Mouse (Mus musculus) neural tube, embryonic 15.5 days (tissue): ENCODE results near the gene Lamtor2. TPM values are rescaled to one million over a fixed set of nuclear protein-coding genes. Genes with fewer than 3 reads are reported as not detected.

Experiments used
- ATAC-seq: fragments of 200-750 bp; cut with Nextera tagmentation; 2 replicates; pipeline ENCODE4 v1.8.0; 2017; ENCODE audit warnings: mild to moderate bottlenecking, moderate TSS enrichment, moderate library complexity; ENCODE audit not compliant: low FRiP score
- H3K27ac ChIP-seq: fragments of 300-500 bp; sonication (generic); replicated peaks from 2 replicates; pipeline ENCODE4 v1.5.1; 2015; ENCODE audit warnings: mild to moderate bottlenecking, inconsistent platforms
- H3K27me3 ChIP-seq: fragments of 300-500 bp; sonication (generic); replicated peaks from 2 replicates; pipeline ENCODE4 v1.6.1; 2015; ENCODE audit warnings: inconsistent platforms
- H3K36me3 ChIP-seq: fragments of 300-500 bp; sonication (generic); 2 replicates; pipeline ENCODE4 v1.6.1; 2015; ENCODE audit warnings: inconsistent platforms
- H3K4me1 ChIP-seq: fragments of 300-500 bp; sonication (generic); 2 replicates; pipeline ENCODE4 v1.6.1; 2015; ENCODE audit warnings: inconsistent platforms
- H3K4me2 ChIP-seq: fragments of 300-500 bp; sonication (generic); 2 replicates; pipeline ENCODE4 v1.6.1; 2015; ENCODE audit warnings: inconsistent platforms, mild to moderate bottlenecking, moderate library complexity
- H3K4me3 ChIP-seq: fragments of 300-500 bp; sonication (generic); replicated peaks from 2 replicates; pipeline ENCODE4 v1.5.1; 2015; ENCODE audit warnings: mild to moderate bottlenecking, inconsistent platforms
- H3K9ac ChIP-seq: fragments of 300-500 bp; sonication (generic); replicated peaks from 2 replicates; pipeline ENCODE4 v1.6.1; 2015; ENCODE audit warnings: mild to moderate bottlenecking, inconsistent platforms
- H3K9me3 ChIP-seq: fragments of 300-500 bp; sonication (generic); replicated peaks from 2 replicates; pipeline ENCODE4 v1.6.1; 2016; ENCODE audit warnings: inconsistent platforms
- WGBS: fragments of 180-500 bp; shearing (Covaris S2); methylation state at CpG from one replicate; pipeline ENCODE4 v1.1.7; 2015; ENCODE audit warnings: mixed read lengths; 5-methylcytosine and 5-hydroxymethylcytosine counted together
- polyA plus RNA-seq: library from polyadenylated mRNA; unstranded; fragments of >200 nt; fragmentation: Nextera tagmentation; extraction: Ambion mirVana; gene quantifications from 2 replicates; pipeline ENCODE4 v1.2.1, GENCODE M21; 2015

Gene Lamtor2
- polyA plus RNA-seq, 1 experiment from 2014 or later = 193 TPM

DNA sequence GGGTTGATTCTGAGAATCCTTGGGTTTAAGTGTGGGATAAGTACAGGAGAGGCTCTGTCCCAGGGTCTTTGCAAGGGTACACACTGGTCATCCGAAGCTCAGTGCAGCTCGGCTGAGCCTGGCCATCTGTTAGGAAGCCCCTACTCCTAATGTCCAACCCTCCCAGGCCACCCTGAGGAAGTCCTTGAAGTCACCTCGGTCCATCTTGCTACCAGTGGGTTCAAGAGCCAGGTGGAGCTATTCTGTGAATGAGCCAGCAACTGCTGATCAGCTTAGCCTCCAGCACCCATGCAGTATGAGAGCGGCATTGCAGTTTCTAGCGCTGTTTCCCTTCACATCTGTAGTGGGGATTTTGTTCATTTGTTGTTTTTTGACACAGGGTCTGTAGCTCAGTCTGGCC is 12.8 kb downstream of the Lamtor2 start:
- no peak overlapping the region for H3K4me2 ChIP-seq
- WGBS = 64% methylated on average over 5 of the region's 5 CpGs
- peaks cover 37% of the 10 kb centered on the region for H3K36me3 ChIP-seq
- H3K9me3 ChIP-seq = no peaks in the 10 kb centered on the region
- ATAC-seq = no peak
- no peak overlapping the region for H3K4me3 ChIP-seq
- H3K4me1 ChIP-seq = peaks cover 64% of the 10 kb centered on the region
- H3K27me3 ChIP-seq = no peaks in the 10 kb centered on the region
- no peak overlapping the region; the same call in 1 of the 2 replicates for H3K27ac ChIP-seq
- no peak overlapping the region for H3K9ac ChIP-seq

DNA sequence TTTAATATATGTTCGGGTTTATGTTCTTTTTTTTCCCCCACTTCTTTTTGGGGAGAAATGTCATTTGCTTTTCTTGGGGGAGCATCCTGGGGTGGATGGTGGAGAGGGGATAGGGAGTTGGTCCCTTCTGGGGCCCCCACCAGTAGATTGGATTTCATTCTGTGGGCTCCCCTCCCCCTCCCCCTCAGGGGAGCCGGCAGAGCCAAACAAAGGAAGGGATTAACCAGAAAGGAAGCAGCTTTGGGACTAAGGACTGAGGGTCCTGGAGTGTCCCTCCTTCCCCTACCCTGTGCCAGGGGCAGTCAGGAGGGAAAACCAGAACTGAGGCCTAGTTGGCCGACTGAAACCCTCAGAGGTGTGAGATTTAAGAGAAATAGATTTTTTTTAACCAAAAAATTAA is 13.5 kb downstream of the Lamtor2 start:
- Histone ChIP-seq H3K4me2 (no peak overlapping the region), H3K9ac (no peak overlapping the region), H3K4me3 (no peak overlapping the region), H3K36me3 (peaks cover 37% of the 10 kb centered on the region), H3K27ac (0 out of 2 replicates have a peak overlapping the region, but pooled peaks have one; percentile 45), H3K9me3 (no peaks in the 10 kb centered on the region), H3K4me1 (peaks cover 71% of the 10 kb centered on the region), H3K27me3 (no peaks in the 10 kb centered on the region)
- WGBS = 15% methylated on average over 3 of the region's 3 CpGs
- ATAC-seq = no peak

- no peak overlapping the region for H3K9ac ChIP-seq
- no peaks in the 10 kb centered on the region for H3K27me3 ChIP-seq
- peaks cover 37% of the 10 kb centered on the region for H3K36me3 ChIP-seq
- ATAC-seq = no peak
- no peak overlapping the region for H3K4me2 ChIP-seq
- peaks cover 79% of the 10 kb centered on the region for H3K4me1 ChIP-seq
- H3K4me3 ChIP-seq = 0 out of 2 replicates have a peak overlapping the region, but pooled peaks have one; percentile 3
- no peaks in the 10 kb centered on the region for H3K9me3 ChIP-seq
- 39% methylated on average over 9 of the region's 9 CpGs for WGBS
- no peak overlapping the region for H3K27ac ChIP-seq
Measured at GRCm38 (mm10) chr3:88538271-88539145, 14.4 kb downstream of the Lamtor2 start.

DNA sequence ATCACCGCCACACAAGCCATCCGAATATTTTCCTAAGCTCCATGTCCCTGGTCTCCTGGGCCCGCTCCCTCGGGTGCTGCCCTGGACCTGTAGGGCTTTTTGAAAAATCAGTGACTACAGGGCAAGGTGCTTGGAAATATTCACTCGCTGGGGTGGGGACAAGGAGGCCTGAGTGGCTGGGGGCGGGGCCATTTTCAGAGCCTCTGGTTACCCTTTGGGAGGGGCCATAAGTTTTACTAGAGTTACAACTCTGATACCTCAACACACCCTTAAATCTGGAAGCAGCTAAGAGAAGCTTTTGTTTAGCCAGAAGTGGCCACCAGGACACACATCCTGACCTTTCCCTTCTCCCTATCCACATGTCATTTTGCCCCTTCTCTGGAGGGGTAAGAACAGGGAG is 15.7 kb downstream of the Lamtor2 start:
- 78% methylated on average over 6 of the region's 6 CpGs for WGBS
- Histone ChIP-seq H3K9ac (no peak overlapping the region), H3K27me3 (no peaks in the 10 kb centered on the region), H3K4me3 (no peak overlapping the region), H3K4me1 (peaks cover 75% of the 10 kb centered on the region), H3K27ac (no peak overlapping the region), H3K4me2 (peak overlapping the region; percentile 89), H3K36me3 (peaks cover 37% of the 10 kb centered on the region), H3K9me3 (no peaks in the 10 kb centered on the region)
- ATAC-seq = no peak

DNA sequence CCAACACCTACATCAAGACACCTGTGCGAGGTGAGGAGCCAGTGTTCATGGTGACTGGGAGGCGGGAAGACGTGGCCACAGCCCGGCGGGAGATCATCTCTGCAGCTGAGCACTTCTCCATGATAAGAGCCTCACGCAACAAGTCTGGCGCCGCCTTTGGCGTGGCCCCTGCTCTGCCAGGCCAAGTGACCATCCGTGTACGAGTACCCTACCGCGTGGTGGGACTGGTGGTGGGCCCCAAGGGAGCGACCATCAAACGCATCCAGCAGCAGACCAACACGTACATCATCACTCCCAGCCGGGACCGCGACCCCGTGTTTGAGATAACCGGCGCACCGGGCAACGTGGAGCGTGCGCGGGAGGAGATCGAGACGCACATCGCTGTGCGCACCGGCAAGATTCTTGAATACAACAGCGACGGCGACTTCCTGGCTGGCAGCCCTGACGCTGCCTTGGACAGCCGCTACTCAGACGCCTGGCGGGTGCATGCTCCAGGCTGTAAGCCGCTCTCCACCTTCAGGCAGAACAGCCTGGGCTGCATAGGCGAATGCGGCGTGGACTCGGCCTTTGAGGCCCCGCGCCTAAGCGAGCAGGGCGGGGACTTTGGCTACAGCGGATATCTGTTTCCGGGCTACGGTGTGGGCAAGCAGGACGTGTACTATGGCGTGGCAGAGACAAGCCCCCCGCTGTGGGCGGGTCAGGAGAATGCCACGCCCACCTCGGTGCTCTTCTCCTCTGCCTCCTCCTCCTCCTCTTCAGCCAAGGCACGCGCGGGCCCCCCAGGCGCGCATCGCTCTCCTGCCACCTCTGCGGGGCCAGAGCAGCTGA is 16.6 kb downstream of the Lamtor2 start:
- Histone ChIP-seq H3K36me3 (peaks cover 37% of the 10 kb centered on the region), H3K4me3 (peak overlapping the region; percentile 89), H3K27me3 (no peaks in the 10 kb centered on the region), H3K4me1 (peaks cover 66% of the 10 kb centered on the region), H3K4me2 (peak overlapping the region; percentile 89), H3K27ac (peak overlapping the region; percentile 25; the same call in 1 of the 2 replicates), H3K9ac (peak overlapping the region; percentile 99), H3K9me3 (no peaks in the 10 kb centered on the region)
- 7% methylated on average over 64 of the region's 64 CpGs for WGBS
- ATAC-seq = no peak

GRCm38 (mm10) chr3:88535527-88535926 is 17.3 kb downstream of the Lamtor2 start:
- H3K36me3 ChIP-seq = peaks cover 35% of the 10 kb centered on the region
- no peak overlapping the region for H3K27ac ChIP-seq
- H3K4me2 ChIP-seq = peak overlapping the region; percentile 89
- H3K27me3 ChIP-seq = no peaks in the 10 kb centered on the region
- H3K4me3 ChIP-seq = peak overlapping the region; percentile 89
- peaks cover 67% of the 10 kb centered on the region for H3K4me1 ChIP-seq
- H3K9ac ChIP-seq = peak overlapping the region; percentile 99
- no peaks in the 10 kb centered on the region for H3K9me3 ChIP-seq
- ATAC-seq = no peak
- 48% methylated on average over 4 of the region's 4 CpGs for WGBS

GRCm38 (mm10) chr3:88535005-88535404 is 17.9 kb downstream of the Lamtor2 start:
- peak overlapping the region; percentile 99 for H3K9ac ChIP-seq
- no peak overlapping the region for H3K27ac ChIP-seq
- peak overlapping the region; percentile 89 for H3K4me2 ChIP-seq
- no peaks in the 10 kb centered on the region for H3K9me3 ChIP-seq
- H3K4me3 ChIP-seq = peak overlapping the region; percentile 89
- H3K27me3 ChIP-seq = no peaks in the 10 kb centered on the region
- WGBS = 17% methylated on average over 3 of the region's 3 CpGs
- ATAC-seq = no peak
- peaks cover 31% of the 10 kb centered on the region for H3K36me3 ChIP-seq
- H3K4me1 ChIP-seq = peaks cover 67% of the 10 kb centered on the region

GRCm38 (mm10) chr3:88533706-88534105 is 19.2 kb downstream of the Lamtor2 start:
- peaks cover 72% of the 10 kb centered on the region for H3K4me1 ChIP-seq
- H3K4me2 ChIP-seq = peak overlapping the region; percentile 89
- ATAC-seq = no peak
- no peaks in the 10 kb centered on the region for H3K27me3 ChIP-seq
- peaks cover 24% of the 10 kb centered on the region for H3K36me3 ChIP-seq
- 3% methylated on average over 4 of the region's 5 CpGs for WGBS
- peak overlapping the region; percentile 97 for H3K27ac ChIP-seq
- H3K4me3 ChIP-seq = peak overlapping the region; percentile 89
- H3K9me3 ChIP-seq = no peaks in the 10 kb centered on the region
- H3K9ac ChIP-seq = peak overlapping the region; percentile 99

- Histone ChIP-seq H3K4me1 (peaks cover 71% of the 10 kb centered on the region), H3K27me3 (no peaks in the 10 kb centered on the region)
- WGBS = under 1% methylated on average over 38 of the region's 40 CpGs
Measured at GRCm38 (mm10) chr3:88532689-88533511, 20.0 kb downstream of the Lamtor2 start.

GRCm38 (mm10) chr3:88532299-88532674 is 20.6 kb downstream of the Lamtor2 start, which contains the start of gene Mex3a:
Gene Mex3a, plus strand, starts transcription at chr3:88532395.
- Histone ChIP-seq H3K4me2 (peak within 1 kb of the TSS; percentile 89), H3K9ac (peak within 1 kb of the TSS; percentile 99), H3K36me3 (peaks cover 9% of the 10 kb centered on the region), H3K4me1 (peaks cover 71% of the 10 kb centered on the region), H3K27ac (peak within 1 kb of the TSS; percentile 97), H3K4me3 (peak within 1 kb of the TSS; percentile 89), H3K9me3 (no peaks in the 10 kb centered on the region), H3K27me3 (no peaks in the 10 kb centered on the region)
- peak; percentile 15; the same call in 1 of the 2 replicates for ATAC-seq
- WGBS = 1% methylated on average over 7 of the region's 31 CpGs

More at GRCm38 (mm10) chr3:88532689-88533511, 20.0 kb downstream of the Lamtor2 start:
- peak overlapping the region; percentile 89 for H3K4me3 ChIP-seq
- peak; percentile 7; the same call in 1 of the 2 replicates for ATAC-seq
- peak overlapping the region; percentile 97 for H3K27ac ChIP-seq
- peak overlapping the region; percentile 89 for H3K4me2 ChIP-seq
- no peaks in the 10 kb centered on the region for H3K9me3 ChIP-seq
- peak overlapping the region; percentile 99 for H3K9ac ChIP-seq
- peaks cover 16% of the 10 kb centered on the region for H3K36me3 ChIP-seq
